Mouse (Mus musculus) thymus, adult 2 months (tissue): Measurements from ENCODE around the gene Ldlrad3.

Experiments used
- CTCF ChIP-seq: fragments of 200-500 bp; IDR thresholded peaks from 2 replicates; pipeline ENCODE4 v1.5.1; 2012; ENCODE audit warnings: mild to moderate bottlenecking, control low read depth, low read length, moderate library complexity, borderline replicate concordance; ENCODE audit not compliant: control insufficient read depth, poor library complexity, insufficient read depth; ENCODE audit errors: extremely low read depth
- POLR2A ChIP-seq: fragments of 200-500 bp; IDR thresholded peaks from 2 replicates; pipeline ENCODE4 v1.6.1; 2012; ENCODE audit warnings: mild to moderate bottlenecking, low read length, control low read depth, moderate library complexity; ENCODE audit not compliant: control insufficient read depth, poor library complexity, insufficient read depth; ENCODE audit errors: extremely low read depth

- TF ChIP-seq CTCF (no peak), POLR2A (no peak)
These were observed 193.4 kb downstream of the Ldlrad3 start for GRCm38 (mm10) chr2:101992574-101993310.
